Mouse (Mus musculus) forebrain, embryonic 12.5 days (tissue): Measurements from ENCODE around the gene Nmnat3. TPM values are rescaled to one million over a fixed set of nuclear protein-coding genes. Genes with fewer than 3 reads are reported as not detected.
"Not testable (repeated sequence)": the region's sequence is repeated elsewhere in the genome, so short reads cannot be mapped to it uniquely, and the experiment has no call there.

Source experiments
- ATAC-seq: fragments of 200-750 bp; cut with Nextera tagmentation; 2 replicates; pipeline ENCODE4 v1.8.0; 2017; ENCODE audit warnings: moderate TSS enrichment; ENCODE audit not compliant: low FRiP score
- H3K27ac ChIP-seq: fragments of 300-500 bp; sonication (generic); 2 replicates; pipeline ENCODE4 v1.5.1; 2016; ENCODE audit warnings: mild to moderate bottlenecking
- H3K27me3 ChIP-seq: fragments of 300-500 bp; sonication (generic); 2 replicates; pipeline ENCODE4 v1.6.1; 2016; ENCODE audit warnings: mild to moderate bottlenecking
- H3K36me3 ChIP-seq: fragments of 300-500 bp; sonication (generic); replicated peaks from 2 replicates; pipeline ENCODE4 v1.6.1; 2016; ENCODE audit warnings: mild to moderate bottlenecking
- H3K4me1 ChIP-seq: fragments of 300-500 bp; sonication (generic); 2 replicates; pipeline ENCODE4 v1.6.1; 2016
- H3K4me2 ChIP-seq: fragments of 300-500 bp; sonication (generic); 2 replicates; pipeline ENCODE4 v1.6.1; 2016; ENCODE audit warnings: mild to moderate bottlenecking, moderate library complexity
- H3K4me3 ChIP-seq: fragments of 300-500 bp; sonication (generic); replicated peaks from 2 replicates; pipeline ENCODE4 v1.5.1; 2016; ENCODE audit warnings: mild to moderate bottlenecking
- H3K9ac ChIP-seq: fragments of 300-500 bp; sonication (generic); 2 replicates; pipeline ENCODE4 v1.6.1; 2016; ENCODE audit warnings: mild to moderate bottlenecking
- H3K9me3 ChIP-seq: fragments of 300-500 bp; sonication (generic); 2 replicates; pipeline ENCODE4 v1.6.1; 2016
- WGBS: fragments of 180-500 bp; shearing (Covaris S2); methylation state at CpG from one replicate; pipeline ENCODE4 v1.1.7; 2016; 5-methylcytosine and 5-hydroxymethylcytosine counted together
- polyA plus RNA-seq: library from polyadenylated mRNA; unstranded; fragments of >200 nt; fragmentation: Nextera tagmentation; extraction: Ambion mirVana; gene quantifications from 2 replicates; pipeline ENCODE4 v1.2.1, GENCODE M21; 2016

The Nmnat3 gene
- polyA plus RNA-seq: 2.4 and 3.0 TPM in 2 replicates

DNA sequence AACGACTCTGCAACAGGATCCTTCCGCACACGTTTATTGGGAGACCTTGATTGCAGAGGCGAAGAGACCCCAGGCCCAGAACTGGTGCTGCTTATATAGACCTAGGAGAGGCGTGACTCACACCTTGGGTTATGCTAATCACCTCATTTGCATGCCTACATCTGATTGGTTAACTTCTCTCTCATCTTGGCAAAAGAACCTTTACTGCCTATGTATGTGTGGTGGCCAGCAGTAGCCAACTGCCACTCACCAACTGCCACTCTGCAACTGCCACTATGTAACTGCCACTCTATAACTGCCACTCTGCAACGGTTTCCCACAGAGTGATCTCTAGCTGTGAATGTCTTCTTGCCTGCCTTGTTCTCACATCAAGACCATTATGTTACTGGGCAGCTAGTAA is at the start of gene Nmnat3:
TSS of gene Nmnat3 (plus strand) at position 301 of the 400 bp plus-strand sequence.
- 78% methylated on average over 6 of the region's 6 CpGs for WGBS
- not testable (repeated sequence) for ATAC-seq, H3K9ac ChIP-seq, H3K27ac ChIP-seq, H3K4me3 ChIP-seq, H3K36me3 ChIP-seq, H3K4me2 ChIP-seq, H3K27me3 ChIP-seq, H3K4me1 ChIP-seq, H3K9me3 ChIP-seq

DNA sequence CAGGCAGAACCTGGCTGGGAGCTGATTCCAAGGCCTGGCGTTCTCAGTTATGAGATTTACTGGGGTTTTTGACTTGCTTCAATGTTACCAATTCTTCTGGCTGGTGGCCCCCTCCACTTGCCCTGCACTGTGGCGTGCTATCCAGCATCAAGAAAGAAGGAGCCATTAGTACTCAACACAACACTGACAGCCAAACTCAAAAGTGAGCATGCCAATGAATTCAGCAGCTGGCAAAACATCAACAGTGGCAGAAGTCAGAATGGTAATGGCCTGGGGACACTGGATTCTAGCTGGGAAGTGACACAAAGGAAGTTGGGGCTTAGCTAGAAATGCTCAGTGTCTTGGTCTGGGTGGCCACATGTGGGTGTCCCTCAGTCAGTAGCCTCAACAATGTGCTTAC is 43.8 kb upstream of the Nmnat3 start:
- Histone ChIP-seq H3K9ac (no peak overlapping the region), H3K4me3 (no peak overlapping the region), H3K27ac (no peak overlapping the region), H3K9me3 (no peaks in the 10 kb centered on the region), H3K4me2 (no peak overlapping the region), H3K36me3 (no peaks in the 10 kb centered on the region), H3K4me1 (no peaks in the 10 kb centered on the region), H3K27me3 (no peaks in the 10 kb centered on the region)
- ATAC-seq: no peak
- 87% methylated on average over 2 of the region's 2 CpGs for WGBS

DNA sequence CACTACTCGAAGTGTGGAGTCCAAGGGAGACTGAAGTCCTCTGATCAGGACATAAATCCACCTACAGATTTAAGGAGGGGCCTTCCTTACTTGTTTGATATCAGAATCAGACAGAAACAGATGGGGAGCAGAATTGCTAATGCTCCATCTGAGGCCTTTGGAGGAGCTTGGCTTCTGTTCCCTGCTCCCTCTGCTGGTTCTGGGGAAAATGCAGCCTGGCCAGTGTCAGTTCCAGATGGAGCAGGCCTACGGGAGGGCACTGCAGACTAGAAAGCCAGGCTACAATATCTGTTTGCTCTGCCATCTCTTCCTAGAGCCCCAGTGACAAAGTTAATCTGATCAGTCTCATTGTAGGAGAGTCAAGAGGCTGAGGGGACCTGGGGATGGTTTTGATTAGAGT is 43.0 kb upstream of the Nmnat3 start:
- no peak for ATAC-seq
- no peak overlapping the region for H3K9ac ChIP-seq
- H3K36me3 ChIP-seq: no peaks in the 10 kb centered on the region
- no peak overlapping the region for H3K4me2 ChIP-seq
- no peaks in the 10 kb centered on the region for H3K9me3 ChIP-seq
- 65% methylated on average over 2 of the region's 2 CpGs for WGBS
- H3K27ac ChIP-seq: no peak overlapping the region
- H3K27me3 ChIP-seq: no peaks in the 10 kb centered on the region
- no peak overlapping the region for H3K4me3 ChIP-seq
- H3K4me1 ChIP-seq: no peaks in the 10 kb centered on the region

DNA sequence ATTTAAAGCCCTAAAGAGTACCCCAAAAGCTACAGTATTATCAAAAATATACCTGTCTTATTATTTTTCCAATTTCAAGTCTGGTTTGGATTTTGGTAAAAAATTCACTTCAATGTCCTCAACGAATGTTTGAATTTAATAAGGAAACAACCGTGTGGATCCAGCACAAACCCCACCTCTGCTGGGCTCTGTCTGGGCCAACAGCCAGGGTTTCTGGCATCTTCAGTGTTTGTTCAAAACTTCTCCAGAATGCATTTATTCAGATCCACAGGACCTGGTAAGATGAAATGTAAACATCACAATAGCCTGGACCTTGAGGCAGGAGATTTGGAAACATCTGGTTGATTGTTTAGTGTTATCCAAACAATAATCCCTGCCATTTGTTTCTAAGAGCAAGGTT is 42.0 kb upstream of the Nmnat3 start:
- Histone ChIP-seq H3K27me3 (no peaks in the 10 kb centered on the region), H3K27ac (no peak overlapping the region), H3K4me3 (no peak overlapping the region), H3K36me3 (no peaks in the 10 kb centered on the region), H3K4me2 (no peak overlapping the region), H3K9me3 (no peaks in the 10 kb centered on the region), H3K4me1 (no peaks in the 10 kb centered on the region), H3K9ac (no peak overlapping the region)
- no peak for ATAC-seq
- 88% methylated on average over 2 of the region's 2 CpGs for WGBS

DNA sequence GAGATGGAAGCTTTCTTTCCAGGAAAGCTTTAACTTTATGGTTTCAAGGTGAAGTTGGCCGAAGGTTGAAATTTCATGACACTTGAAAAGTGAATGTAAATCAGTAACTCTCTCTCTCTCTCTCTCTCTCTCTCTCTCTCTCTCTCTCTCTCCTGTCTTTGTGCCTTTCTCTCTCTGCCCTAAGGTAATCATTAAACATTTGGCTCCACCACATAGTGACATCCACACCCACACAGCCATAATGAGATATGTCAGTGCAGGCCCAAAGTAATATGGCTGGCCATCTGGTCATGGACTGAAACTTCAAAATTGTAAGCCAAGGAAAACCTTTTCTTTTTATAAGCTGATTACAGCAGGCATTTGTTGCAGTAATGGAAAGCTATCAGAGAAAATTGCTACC is 40.9 kb upstream of the Nmnat3 start:
- Histone ChIP-seq H3K9me3 (no peaks in the 10 kb centered on the region), H3K9ac (no peak overlapping the region), H3K36me3 (no peaks in the 10 kb centered on the region), H3K27ac (no peak overlapping the region), H3K4me1 (no peaks in the 10 kb centered on the region), H3K27me3 (no peaks in the 10 kb centered on the region), H3K4me3 (no peak overlapping the region), H3K4me2 (no peak overlapping the region)
- ATAC-seq: no peak
- WGBS: 93% methylated on average over 1 of the region's 1 CpGs

DNA sequence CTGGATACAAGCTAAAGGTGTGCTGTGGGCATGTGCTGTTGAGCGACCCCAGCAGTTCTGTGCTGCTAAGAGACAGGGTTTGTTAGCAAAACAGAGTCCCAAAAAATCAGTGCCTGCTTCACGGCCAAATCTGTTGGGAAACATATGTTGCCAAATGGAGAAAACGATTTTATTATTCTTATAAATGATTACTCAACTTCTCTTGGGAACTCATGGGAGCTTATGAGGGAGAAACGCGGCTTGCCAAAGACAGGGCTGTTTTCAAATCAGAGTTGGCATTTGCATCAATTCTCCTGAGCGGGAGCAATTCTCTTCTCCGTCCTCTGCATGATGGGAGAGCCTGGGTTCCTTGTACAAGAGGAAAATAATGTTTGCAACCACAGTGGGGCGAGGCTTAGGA is 27.0 kb upstream of the Nmnat3 start:
- H3K36me3 ChIP-seq: no peaks in the 10 kb centered on the region
- ATAC-seq: no peak
- no peak overlapping the region for H3K27ac ChIP-seq
- H3K27me3 ChIP-seq: no peaks in the 10 kb centered on the region
- no peaks in the 10 kb centered on the region for H3K9me3 ChIP-seq
- no peak overlapping the region for H3K4me2 ChIP-seq
- WGBS: 88% methylated on average over 8 of the region's 8 CpGs
- H3K4me1 ChIP-seq: no peaks in the 10 kb centered on the region
- H3K9ac ChIP-seq: no peak overlapping the region
- H3K4me3 ChIP-seq: no peak overlapping the region

DNA sequence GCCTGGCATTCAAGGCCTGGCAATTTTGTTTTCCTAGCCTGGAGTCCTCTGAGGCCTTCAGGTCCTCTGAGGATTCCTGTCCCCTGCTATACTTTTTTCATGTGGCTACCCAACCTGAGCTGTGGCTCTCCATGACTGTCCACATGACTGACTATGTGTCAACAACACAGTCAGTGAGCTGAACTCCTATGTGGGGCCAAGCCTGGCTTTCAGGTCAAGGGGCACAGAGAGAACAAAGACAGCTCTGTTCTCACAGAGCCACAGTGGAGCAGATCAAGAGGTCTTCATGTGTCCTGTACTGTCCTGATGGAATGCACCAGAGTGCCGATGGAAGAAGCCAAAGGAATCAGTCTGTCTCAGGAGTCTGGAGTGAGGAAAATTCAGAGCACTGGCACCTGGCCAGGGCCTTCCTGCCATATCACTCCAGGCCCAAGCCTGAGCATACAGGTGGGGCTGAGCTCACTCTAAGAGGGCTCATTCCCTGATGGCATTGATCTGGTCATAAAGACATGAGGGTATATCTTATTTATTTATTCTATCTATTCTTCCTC is 25.7 kb upstream of the Nmnat3 start:
- Histone ChIP-seq H3K4me1 (no peaks in the 10 kb centered on the region), H3K36me3 (no peaks in the 10 kb centered on the region), H3K4me2 (no peak overlapping the region), H3K4me3 (no peak overlapping the region), H3K9ac (no peak overlapping the region), H3K9me3 (no peaks in the 10 kb centered on the region), H3K27ac (no peak overlapping the region), H3K27me3 (no peaks in the 10 kb centered on the region)
- no peak for ATAC-seq
- 55% methylated on average over 1 of the region's 1 CpGs for WGBS

DNA sequence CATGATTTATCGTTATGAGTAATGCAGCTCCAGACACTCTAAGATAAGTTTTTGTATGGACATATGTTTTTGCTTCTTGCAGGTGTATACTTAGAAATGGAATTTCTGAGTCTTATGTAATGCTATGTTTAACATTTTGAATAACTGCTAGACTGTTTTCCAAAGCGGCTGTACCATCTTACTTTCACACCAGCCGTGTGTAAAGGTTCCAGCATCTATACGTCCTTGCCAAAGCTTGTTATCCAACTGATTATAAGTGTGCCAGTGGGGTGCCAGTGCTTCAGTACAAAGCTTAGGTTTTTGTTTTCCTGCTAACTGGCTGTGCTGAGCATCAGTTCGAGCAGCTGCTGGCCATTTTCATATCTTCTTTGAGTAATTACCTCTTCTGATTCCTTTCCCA is 22.3 kb upstream of the Nmnat3 start:
- Histone ChIP-seq H3K9me3 (no peaks in the 10 kb centered on the region), H3K4me2 (no peak overlapping the region), H3K4me1 (no peaks in the 10 kb centered on the region), H3K36me3 (no peaks in the 10 kb centered on the region), H3K9ac (no peak overlapping the region), H3K4me3 (no peak overlapping the region), H3K27ac (no peak overlapping the region), H3K27me3 (no peaks in the 10 kb centered on the region)
- no peak for ATAC-seq
- WGBS: 70% methylated on average over 5 of the region's 5 CpGs

DNA sequence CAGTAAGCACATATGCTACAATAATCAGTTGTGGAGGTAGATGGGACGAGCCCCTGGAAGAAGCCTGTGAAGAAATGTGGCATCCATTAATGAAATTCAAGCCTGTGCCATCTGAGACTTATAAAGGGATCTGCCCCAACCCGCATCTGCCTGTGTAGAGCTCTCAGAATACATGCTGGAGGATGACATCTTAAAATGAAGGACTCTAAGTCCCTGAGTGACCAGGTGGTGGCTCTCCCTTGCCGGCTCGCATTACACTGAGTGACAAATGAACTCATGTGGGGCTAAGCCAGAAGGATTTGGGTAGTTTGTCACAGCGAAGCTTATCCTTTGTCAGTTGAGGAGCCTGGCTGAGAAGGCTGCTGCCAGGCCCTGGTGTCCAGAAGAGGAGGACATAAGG is 14.5 kb upstream of the Nmnat3 start:
- WGBS: 62% methylated on average over 5 of the region's 5 CpGs

DNA sequence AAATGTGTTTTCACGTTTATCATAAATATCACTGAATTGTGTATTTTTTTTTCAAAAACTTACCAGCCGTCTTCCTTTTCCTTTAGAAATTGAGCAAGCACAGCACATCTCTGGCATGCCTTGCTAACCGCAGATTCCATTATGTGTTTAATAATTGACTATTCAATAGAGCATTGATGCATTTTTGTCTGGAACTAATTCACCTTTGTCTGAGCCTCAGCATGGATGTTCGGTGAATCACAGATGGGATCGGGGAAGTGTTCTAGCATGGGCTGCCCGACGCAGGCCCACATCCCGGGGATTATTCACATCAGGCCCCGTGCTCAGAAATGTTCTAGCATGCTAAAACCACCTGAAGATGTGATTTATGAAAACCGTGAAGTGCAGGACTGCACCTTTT is 12.2 kb upstream of the Nmnat3 start:
- H3K36me3 ChIP-seq: no peaks in the 10 kb centered on the region
- H3K27ac ChIP-seq: no peak overlapping the region
- 48% methylated on average over 10 of the region's 10 CpGs for WGBS
- no peak overlapping the region for H3K4me3 ChIP-seq
- H3K4me2 ChIP-seq: no peak overlapping the region
- no peaks in the 10 kb centered on the region for H3K4me1 ChIP-seq
- H3K27me3 ChIP-seq: no peaks in the 10 kb centered on the region
- no peak overlapping the region for H3K9ac ChIP-seq
- no peak for ATAC-seq
- H3K9me3 ChIP-seq: no peaks in the 10 kb centered on the region

More for the DNA sequence above, 14.5 kb upstream of the Nmnat3 start:
- Histone ChIP-seq H3K9ac (no peak overlapping the region), H3K4me1 (no peaks in the 10 kb centered on the region), H3K4me2 (no peak overlapping the region), H3K36me3 (no peaks in the 10 kb centered on the region), H3K4me3 (no peak overlapping the region), H3K27ac (no peak overlapping the region), H3K9me3 (no peaks in the 10 kb centered on the region), H3K27me3 (no peaks in the 10 kb centered on the region)
- no peak for ATAC-seq

DNA sequence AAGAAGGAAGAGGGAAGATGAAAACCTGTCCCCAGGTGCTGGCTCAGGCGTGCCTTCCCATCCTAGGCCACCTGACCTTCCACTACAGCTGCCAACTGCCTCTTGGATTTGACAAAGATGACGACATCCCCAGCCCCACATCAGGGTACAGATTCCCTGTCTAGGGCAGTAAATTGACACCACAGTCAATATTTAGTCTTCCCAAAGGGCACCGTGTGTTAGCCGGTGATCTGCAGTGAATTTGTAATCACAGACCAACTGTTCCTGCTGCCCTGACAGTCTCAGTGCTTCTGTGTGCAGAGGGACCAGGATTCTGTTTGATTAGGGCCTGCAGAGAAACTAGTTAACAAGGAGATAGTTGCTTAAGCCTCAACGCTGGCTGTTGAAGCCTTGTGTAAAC is 7.1 kb upstream of the Nmnat3 start:
- no peak for ATAC-seq
- no peaks in the 10 kb centered on the region for H3K4me1 ChIP-seq
- no peaks in the 10 kb centered on the region for H3K9me3 ChIP-seq
- no peak overlapping the region for H3K9ac ChIP-seq
- 77% methylated on average over 5 of the region's 5 CpGs for WGBS
- H3K27me3 ChIP-seq: no peaks in the 10 kb centered on the region
- no peak overlapping the region for H3K27ac ChIP-seq
- H3K36me3 ChIP-seq: no peaks in the 10 kb centered on the region
- no peak overlapping the region for H3K4me2 ChIP-seq
- no peak overlapping the region for H3K4me3 ChIP-seq

DNA sequence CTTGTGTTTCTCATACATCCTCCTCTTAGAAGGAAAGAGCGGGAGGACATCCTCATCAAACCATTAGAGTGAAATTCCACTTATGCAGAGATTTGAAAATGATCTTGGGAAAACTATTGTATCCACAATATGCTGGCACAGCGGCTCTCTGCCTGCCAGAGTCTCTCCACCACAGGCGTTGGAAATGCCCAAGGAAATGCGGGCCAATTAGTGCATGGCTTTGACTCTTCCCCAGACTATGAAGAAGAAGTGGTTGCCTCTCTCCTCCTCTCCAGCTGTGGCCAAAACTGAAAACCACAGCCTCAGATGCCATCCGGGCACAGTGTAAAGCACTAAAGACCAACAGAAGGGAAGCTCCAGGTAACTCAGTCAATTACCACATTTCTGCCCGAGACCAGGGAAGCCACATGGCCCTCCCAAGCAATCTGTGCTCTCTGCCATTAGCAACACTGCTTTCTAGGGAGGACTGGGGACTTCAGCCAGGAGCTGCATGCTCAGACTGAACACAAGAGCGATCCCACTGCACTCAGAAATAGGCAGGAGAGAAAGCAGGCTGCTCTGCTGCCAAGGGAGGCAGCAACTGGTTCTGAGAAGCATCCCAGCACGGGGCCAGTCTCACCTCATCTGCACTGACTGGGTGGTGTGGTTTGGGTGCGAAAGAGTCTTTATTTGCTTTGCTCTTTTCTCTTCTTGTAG is 1.5 kb upstream of the Nmnat3 start:
- Histone ChIP-seq H3K4me1 (no peaks in the 10 kb centered on the region), H3K4me2 (no peak overlapping the region), H3K9me3 (no peaks in the 10 kb centered on the region), H3K4me3 (no peak overlapping the region), H3K27ac (no peak overlapping the region), H3K27me3 (no peaks in the 10 kb centered on the region), H3K36me3 (no peaks in the 10 kb centered on the region), H3K9ac (no peak overlapping the region)
- no peak for ATAC-seq
- 87% methylated on average over 9 of the region's 9 CpGs for WGBS

DNA sequence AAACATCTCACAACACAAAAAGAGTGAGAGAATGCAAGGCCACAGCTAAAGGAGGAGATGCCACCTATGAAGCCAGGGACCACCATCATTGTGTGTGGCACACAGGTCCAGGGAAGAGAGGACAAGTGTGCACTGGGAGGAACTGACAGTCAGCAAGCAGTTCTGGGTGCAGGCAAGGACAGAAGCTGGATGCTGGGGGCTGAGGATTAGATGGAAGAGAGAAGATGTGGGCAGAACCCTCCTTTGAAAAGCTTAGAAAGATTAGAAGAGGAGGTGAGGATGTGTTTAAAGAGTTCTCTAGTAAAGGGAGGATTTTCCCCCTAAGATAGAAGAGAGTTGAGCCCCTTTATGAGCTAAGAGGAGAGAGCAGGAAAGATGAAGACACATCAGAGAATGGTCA is 2.4 kb downstream of the Nmnat3 start:
- Histone ChIP-seq H3K4me3 (no peak overlapping the region), H3K27me3 (no peaks in the 10 kb centered on the region), H3K36me3 (no peaks in the 10 kb centered on the region), H3K4me2 (no peak overlapping the region), H3K9ac (no peak overlapping the region), H3K9me3 (no peaks in the 10 kb centered on the region), H3K4me1 (no peaks in the 10 kb centered on the region), H3K27ac (no peak overlapping the region)
- ATAC-seq: no peak
